Mouse (Mus musculus) neural tube, embryonic 11.5 days (tissue): Measurements from ENCODE around the gene Myo16. TPM values are rescaled to one million over a fixed set of nuclear protein-coding genes. Genes with fewer than 3 reads are reported as not detected.

Experiments
- ATAC-seq: fragments of 200-750 bp; cut with Nextera tagmentation; 2 replicates; pipeline ENCODE4 v1.8.0; 2017; ENCODE audit warnings: moderate number of reproducible peaks, mild to moderate bottlenecking, moderate TSS enrichment, moderate library complexity; ENCODE audit not compliant: insufficient read depth, low FRiP score, low TSS enrichment
- DNase-seq: peaks from one replicate; pipeline ENCODE4 v3.0.0-alpha.2; 2015; ENCODE audit warnings: low spot score
- H3K27ac ChIP-seq: fragments of 300-500 bp; sonication (generic); 2 replicates; pipeline ENCODE4 v1.5.1; 2014; ENCODE audit warnings: low read depth, mild to moderate bottlenecking, low read length
- H3K27me3 ChIP-seq: fragments of 300-500 bp; sonication (generic); 2 replicates; pipeline ENCODE4 v1.6.1; 2014; ENCODE audit warnings: mild to moderate bottlenecking, low read length, mixed read lengths; ENCODE audit not compliant: control insufficient read depth, insufficient read depth
- H3K36me3 ChIP-seq: fragments of 300-500 bp; sonication (generic); 2 replicates; pipeline ENCODE4 v1.6.1; 2014; ENCODE audit warnings: mild to moderate bottlenecking, low read length, moderate library complexity, mixed read lengths; ENCODE audit not compliant: control insufficient read depth, insufficient read depth
- H3K4me1 ChIP-seq: fragments of 300-500 bp; sonication (generic); 2 replicates; pipeline ENCODE4 v1.6.1; 2014; ENCODE audit warnings: low read length, mixed read lengths; ENCODE audit not compliant: control insufficient read depth, insufficient read depth
- H3K4me2 ChIP-seq: fragments of 300-500 bp; sonication (generic); 2 replicates; pipeline ENCODE4 v1.6.1; 2014; ENCODE audit warnings: low read depth, mild to moderate bottlenecking, moderate library complexity
- H3K4me3 ChIP-seq: fragments of 300-500 bp; sonication (generic); 2 replicates; pipeline ENCODE4 v1.5.1; 2014; ENCODE audit warnings: low read depth, low read length
- H3K9ac ChIP-seq: fragments of 300-500 bp; sonication (generic); 2 replicates; pipeline ENCODE4 v1.6.1; 2014; ENCODE audit warnings: mild to moderate bottlenecking, low read length
- H3K9me3 ChIP-seq: fragments of 300-500 bp; sonication (generic); 2 replicates; pipeline ENCODE4 v1.6.1; 2016; ENCODE audit warnings: low read length; ENCODE audit not compliant: control insufficient read depth
- WGBS: fragments of 180-500 bp; shearing (Covaris S2); extraction: QIAGEN DNeasy Blood & Tissue Kit; methylation state at CpG from one replicate; pipeline ENCODE4 v1.1.7; 2014; 5-methylcytosine and 5-hydroxymethylcytosine counted together
- polyA plus RNA-seq: library from polyadenylated mRNA; unstranded; fragments of >200 nt; fragmentation: Nextera tagmentation; extraction: Ambion mirVana; gene quantifications from 2 replicates; pipeline ENCODE4 v1.2.1, GENCODE M21; 2014

Myo16 gene
- polyA plus RNA-seq, 1 experiment from 2014 or later, result 2.5 TPM

- WGBS, result 90% methylated on average over 1 of the region's 1 CpGs
- no peaks in the 10 kb centered on the region for H3K9me3 ChIP-seq
- H3K36me3 ChIP-seq, result no peaks in the 10 kb centered on the region
- H3K4me3 ChIP-seq, result no peak overlapping the region
- no peaks in the 10 kb centered on the region for H3K27me3 ChIP-seq
- H3K4me1 ChIP-seq, result no peaks in the 10 kb centered on the region
- ATAC-seq (no peak), DNase-seq (no peak)
- no peak overlapping the region for H3K9ac ChIP-seq
- no peak overlapping the region for H3K27ac ChIP-seq
- H3K4me2 ChIP-seq, result no peak overlapping the region
Measured at GRCm38 (mm10) chr8:10350451-10350850, 196.7 kb downstream of the Myo16 start.

GRCm38 (mm10) chr8:10358711-10359110 lies 205.0 kb downstream of the Myo16 start:
- DNase-seq (no peak), ATAC-seq (no peak)
- 87% methylated on average over 4 of the region's 4 CpGs for WGBS

GRCm38 (mm10) chr8:10362949-10363348 lies 209.2 kb downstream of the Myo16 start:
- Histone ChIP-seq H3K27ac (no peak overlapping the region), H3K4me2 (no peak overlapping the region), H3K9me3 (no peaks in the 10 kb centered on the region), H3K27me3 (no peaks in the 10 kb centered on the region), H3K4me3 (no peak overlapping the region), H3K36me3 (no peaks in the 10 kb centered on the region), H3K9ac (no peak overlapping the region), H3K4me1 (no peaks in the 10 kb centered on the region)
- WGBS, result 93% methylated on average over 2 of the region's 2 CpGs
- no peak for ATAC-seq
- no peak for DNase-seq

More at GRCm38 (mm10) chr8:10358711-10359110, 205.0 kb downstream of the Myo16 start:
- Histone ChIP-seq H3K36me3 (no peaks in the 10 kb centered on the region), H3K27me3 (no peaks in the 10 kb centered on the region), H3K9ac (no peak overlapping the region), H3K4me3 (no peak overlapping the region), H3K27ac (no peak overlapping the region), H3K9me3 (no peaks in the 10 kb centered on the region), H3K4me1 (no peaks in the 10 kb centered on the region), H3K4me2 (no peak overlapping the region)

- H3K27me3 ChIP-seq, result no peaks in the 10 kb centered on the region
- no peaks in the 10 kb centered on the region for H3K36me3 ChIP-seq
- H3K4me1 ChIP-seq, result no peaks in the 10 kb centered on the region
- no peak overlapping the region for H3K4me2 ChIP-seq
- H3K27ac ChIP-seq, result no peak overlapping the region
- ATAC-seq (no peak), DNase-seq (no peak)
- H3K4me3 ChIP-seq, result no peak overlapping the region
- no peaks in the 10 kb centered on the region for H3K9me3 ChIP-seq
- 62% methylated on average over 13 of the region's 13 CpGs for WGBS
- no peak overlapping the region for H3K9ac ChIP-seq
Measured at GRCm38 (mm10) chr8:10363654-10364406, 210.1 kb downstream of the Myo16 start.

- H3K27me3 ChIP-seq, result no peaks in the 10 kb centered on the region
- H3K9ac ChIP-seq, result no peak overlapping the region
- H3K4me1 ChIP-seq, result no peaks in the 10 kb centered on the region
- H3K36me3 ChIP-seq, result no peaks in the 10 kb centered on the region
- H3K4me3 ChIP-seq, result no peak overlapping the region
- ATAC-seq (no peak), DNase-seq (no peak)
- 88% methylated on average over 9 of the region's 9 CpGs for WGBS
- H3K9me3 ChIP-seq, result no peaks in the 10 kb centered on the region
- no peak overlapping the region for H3K27ac ChIP-seq
- H3K4me2 ChIP-seq, result no peak overlapping the region
Measured at GRCm38 (mm10) chr8:10366141-10366540, 212.4 kb downstream of the Myo16 start.

GRCm38 (mm10) chr8:10372571-10372970 lies 218.9 kb downstream of the Myo16 start:
- H3K4me3 ChIP-seq, result no peak overlapping the region
- WGBS, result 92% methylated on average over 2 of the region's 2 CpGs
- no peaks in the 10 kb centered on the region for H3K4me1 ChIP-seq
- H3K9ac ChIP-seq, result no peak overlapping the region
- no peaks in the 10 kb centered on the region for H3K27me3 ChIP-seq
- no peaks in the 10 kb centered on the region for H3K36me3 ChIP-seq
- DNase-seq (no peak), ATAC-seq (no peak)
- no peak overlapping the region for H3K4me2 ChIP-seq
- H3K27ac ChIP-seq, result no peak overlapping the region
- no peaks in the 10 kb centered on the region for H3K9me3 ChIP-seq

- Histone ChIP-seq H3K9me3 (no peaks in the 10 kb centered on the region), H3K36me3 (no peaks in the 10 kb centered on the region), H3K4me1 (no peaks in the 10 kb centered on the region), H3K27me3 (no peaks in the 10 kb centered on the region), H3K27ac (no peak overlapping the region), H3K4me3 (no peak overlapping the region), H3K9ac (no peak overlapping the region), H3K4me2 (no peak overlapping the region)
- ATAC-seq (no peak), DNase-seq (no peak)
- 48% methylated on average over 1 of the region's 1 CpGs for WGBS
Measured at GRCm38 (mm10) chr8:10387143-10387542, 233.4 kb downstream of the Myo16 start.

- ATAC-seq, result no peak
- H3K4me3 ChIP-seq, result no peak overlapping the region
- H3K36me3 ChIP-seq, result no peaks in the 10 kb centered on the region
- H3K9ac ChIP-seq, result no peak overlapping the region
- no peaks in the 10 kb centered on the region for H3K9me3 ChIP-seq
- no peak for DNase-seq
- no peaks in the 10 kb centered on the region for H3K27me3 ChIP-seq
- no peaks in the 10 kb centered on the region for H3K4me1 ChIP-seq
- WGBS, result 71% methylated on average over 7 of the region's 7 CpGs
- no peak overlapping the region for H3K4me2 ChIP-seq
- no peak overlapping the region for H3K27ac ChIP-seq
Measured at GRCm38 (mm10) chr8:10391096-10391683, 237.5 kb downstream of the Myo16 start.

- no peak for DNase-seq
Measured at GRCm38 (mm10) chr8:10391913-10392312, 238.2 kb downstream of the Myo16 start.

More at GRCm38 (mm10) chr8:10391913-10392312, 238.2 kb downstream of the Myo16 start:
- Histone ChIP-seq H3K9me3 (no peaks in the 10 kb centered on the region), H3K36me3 (no peaks in the 10 kb centered on the region), H3K4me1 (no peaks in the 10 kb centered on the region), H3K27ac (no peak overlapping the region), H3K27me3 (no peaks in the 10 kb centered on the region), H3K4me2 (no peak overlapping the region), H3K9ac (no peak overlapping the region), H3K4me3 (no peak overlapping the region)
- WGBS, result 42% methylated on average over 6 of the region's 6 CpGs
- no peak for ATAC-seq
